Mouse (Mus musculus) forebrain, embryonic 12.5 days (tissue): ENCODE results near the gene Stn1. TPM values are rescaled to one million over a fixed set of nuclear protein-coding genes. Genes with fewer than 3 reads are reported as not detected.

Experiments used
- ATAC-seq: fragments of 200-750 bp; cut with Nextera tagmentation; 2 replicates; pipeline ENCODE4 v1.8.0; 2017; ENCODE audit warnings: moderate TSS enrichment; ENCODE audit not compliant: low FRiP score
- H3K27ac ChIP-seq: fragments of 300-500 bp; sonication (generic); 2 replicates; pipeline ENCODE4 v1.5.1; 2016; ENCODE audit warnings: mild to moderate bottlenecking
- H3K27me3 ChIP-seq: fragments of 300-500 bp; sonication (generic); 2 replicates; pipeline ENCODE4 v1.6.1; 2016; ENCODE audit warnings: mild to moderate bottlenecking
- H3K36me3 ChIP-seq: fragments of 300-500 bp; sonication (generic); replicated peaks from 2 replicates; pipeline ENCODE4 v1.6.1; 2016; ENCODE audit warnings: mild to moderate bottlenecking
- H3K4me1 ChIP-seq: fragments of 300-500 bp; sonication (generic); 2 replicates; pipeline ENCODE4 v1.6.1; 2016
- H3K4me2 ChIP-seq: fragments of 300-500 bp; sonication (generic); 2 replicates; pipeline ENCODE4 v1.6.1; 2016; ENCODE audit warnings: mild to moderate bottlenecking, moderate library complexity
- H3K4me3 ChIP-seq: fragments of 300-500 bp; sonication (generic); replicated peaks from 2 replicates; pipeline ENCODE4 v1.5.1; 2016; ENCODE audit warnings: mild to moderate bottlenecking
- H3K9ac ChIP-seq: fragments of 300-500 bp; sonication (generic); 2 replicates; pipeline ENCODE4 v1.6.1; 2016; ENCODE audit warnings: mild to moderate bottlenecking
- H3K9me3 ChIP-seq: fragments of 300-500 bp; sonication (generic); 2 replicates; pipeline ENCODE4 v1.6.1; 2016
- WGBS: fragments of 180-500 bp; shearing (Covaris S2); methylation state at CpG from one replicate; pipeline ENCODE4 v1.1.7; 2016; 5-methylcytosine and 5-hydroxymethylcytosine counted together
- polyA plus RNA-seq: library from polyadenylated mRNA; unstranded; fragments of >200 nt; fragmentation: Nextera tagmentation; extraction: Ambion mirVana; gene quantifications from 2 replicates; pipeline ENCODE4 v1.2.1, GENCODE M21; 2016

Stn1 gene
- polyA plus RNA-seq, 1 experiment from 2014 or later, result 45.3 TPM

GRCm38 (mm10) chr19:47536521-47537299 lies 597 bp downstream of the Stn1 start:
- H3K9ac ChIP-seq, result peak overlapping the region; percentile 62
- peaks cover 11% of the 10 kb centered on the region for H3K36me3 ChIP-seq
- ATAC-seq, result peak; percentile 97
- peaks cover 14% of the 10 kb centered on the region for H3K4me1 ChIP-seq
- H3K9me3 ChIP-seq, result no peaks in the 10 kb centered on the region
- H3K27me3 ChIP-seq, result no peaks in the 10 kb centered on the region
- WGBS, result 4% methylated on average over 39 of the region's 39 CpGs
- H3K27ac ChIP-seq, result peak overlapping the region; percentile 54
- H3K4me3 ChIP-seq, result peak overlapping the region; percentile 52
- H3K4me2 ChIP-seq, result peak overlapping the region; percentile 68

GRCm38 (mm10) chr19:47534131-47534530 lies 3.2 kb downstream of the Stn1 start:
- no peaks in the 10 kb centered on the region for H3K9me3 ChIP-seq
- H3K4me1 ChIP-seq, result peaks cover 14% of the 10 kb centered on the region
- 75% methylated on average over 1 of the region's 1 CpGs for WGBS
- H3K4me2 ChIP-seq, result no peak overlapping the region
- H3K27ac ChIP-seq, result no peak overlapping the region
- H3K36me3 ChIP-seq, result peaks cover 19% of the 10 kb centered on the region
- no peaks in the 10 kb centered on the region for H3K27me3 ChIP-seq
- H3K9ac ChIP-seq, result no peak overlapping the region
- no peak overlapping the region for H3K4me3 ChIP-seq
- ATAC-seq, result no peak

- Histone ChIP-seq H3K36me3 (peaks cover 22% of the 10 kb centered on the region), H3K4me3 (no peak overlapping the region), H3K27ac (no peak overlapping the region), H3K9me3 (no peaks in the 10 kb centered on the region), H3K27me3 (no peaks in the 10 kb centered on the region), H3K4me1 (peaks cover 9% of the 10 kb centered on the region), H3K4me2 (no peak overlapping the region), H3K9ac (no peak overlapping the region)
- ATAC-seq, result no peak
- WGBS, result 86% methylated on average over 3 of the region's 3 CpGs
Observed at GRCm38 (mm10) chr19:47532449-47532848, 4.9 kb downstream of the Stn1 start.

GRCm38 (mm10) chr19:47531309-47531708 lies 6.0 kb downstream of the Stn1 start:
- Histone ChIP-seq H3K36me3 (peaks cover 32% of the 10 kb centered on the region), H3K4me1 (peaks cover 4% of the 10 kb centered on the region; the same call in 1 of the 2 replicates), H3K27me3 (no peaks in the 10 kb centered on the region), H3K27ac (no peak overlapping the region), H3K9ac (no peak overlapping the region), H3K4me2 (no peak overlapping the region), H3K9me3 (no peaks in the 10 kb centered on the region), H3K4me3 (no peak overlapping the region)
- WGBS, result 88% methylated on average over 5 of the region's 5 CpGs
- no peak for ATAC-seq

- H3K4me3 ChIP-seq, result no peak overlapping the region
- no peaks in the 10 kb centered on the region for H3K4me1 ChIP-seq
- H3K27ac ChIP-seq, result no peak overlapping the region
- no peak overlapping the region for H3K9ac ChIP-seq
- no peaks in the 10 kb centered on the region for H3K9me3 ChIP-seq
- no peak for ATAC-seq
- 84% methylated on average over 21 of the region's 21 CpGs for WGBS
- peaks cover 54% of the 10 kb centered on the region for H3K36me3 ChIP-seq
- H3K27me3 ChIP-seq, result no peaks in the 10 kb centered on the region
- no peak overlapping the region for H3K4me2 ChIP-seq
Observed at GRCm38 (mm10) chr19:47526239-47526986, 10.9 kb downstream of the Stn1 start.

- Histone ChIP-seq H3K27ac (no peak overlapping the region), H3K9ac (no peak overlapping the region), H3K9me3 (no peaks in the 10 kb centered on the region), H3K4me3 (no peak overlapping the region), H3K36me3 (peaks cover 50% of the 10 kb centered on the region), H3K4me2 (no peak overlapping the region), H3K27me3 (no peaks in the 10 kb centered on the region), H3K4me1 (0 out of 2 replicates have a peak, but pooled peaks cover 3% of the 10 kb centered on the region)
- WGBS, result 94% methylated on average over 8 of the region's 8 CpGs
- no peak for ATAC-seq
Observed at GRCm38 (mm10) chr19:47524905-47525304, 12.4 kb downstream of the Stn1 start.

- WGBS, result 87% methylated on average over 5 of the region's 5 CpGs
- no peak overlapping the region for H3K27ac ChIP-seq
- H3K4me3 ChIP-seq, result no peak overlapping the region
- no peak for ATAC-seq
- H3K9me3 ChIP-seq, result no peaks in the 10 kb centered on the region
- H3K36me3 ChIP-seq, result peaks cover 38% of the 10 kb centered on the region
- no peaks in the 10 kb centered on the region for H3K27me3 ChIP-seq
- H3K4me1 ChIP-seq, result 0 out of 2 replicates have a peak, but pooled peaks cover 3% of the 10 kb centered on the region
- H3K9ac ChIP-seq, result no peak overlapping the region
- H3K4me2 ChIP-seq, result no peak overlapping the region
Observed at GRCm38 (mm10) chr19:47521403-47521802, 15.9 kb downstream of the Stn1 start.

GRCm38 (mm10) chr19:47519163-47519893 lies 18.0 kb downstream of the Stn1 start:
- H3K4me2 ChIP-seq, result no peak overlapping the region
- H3K4me1 ChIP-seq, result 0 out of 2 replicates have a peak, but pooled peaks cover 3% of the 10 kb centered on the region
- H3K9me3 ChIP-seq, result no peaks in the 10 kb centered on the region
- no peaks in the 10 kb centered on the region for H3K27me3 ChIP-seq
- H3K27ac ChIP-seq, result no peak overlapping the region
- ATAC-seq, result no peak
- H3K36me3 ChIP-seq, result peaks cover 49% of the 10 kb centered on the region
- H3K4me3 ChIP-seq, result no peak overlapping the region
- WGBS, result 90% methylated on average over 8 of the region's 8 CpGs
- no peak overlapping the region for H3K9ac ChIP-seq

- whole genome bisulfite sequencing, result 83% methylated on average over 24 of the region's 24 CpGs
- 0 out of 2 replicates have a peak, but pooled peaks cover 3% of the 10 kb centered on the region for H3K4me1 ChIP-seq
- no peak for ATAC-seq
- no peak overlapping the region for H3K4me3 ChIP-seq
- no peak overlapping the region for H3K27ac ChIP-seq
- H3K9me3 ChIP-seq, result no peaks in the 10 kb centered on the region
- no peak overlapping the region for H3K4me2 ChIP-seq
- no peaks in the 10 kb centered on the region for H3K27me3 ChIP-seq
- no peak overlapping the region for H3K9ac ChIP-seq
- H3K36me3 ChIP-seq, result peaks cover 49% of the 10 kb centered on the region
Observed at GRCm38 (mm10) chr19:47518475-47519162, 18.7 kb downstream of the Stn1 start.

- ATAC-seq, result no peak
Observed at GRCm38 (mm10) chr19:47517570-47517969, 19.7 kb downstream of the Stn1 start.

GRCm38 (mm10) chr19:47516879-47517278 lies 20.4 kb downstream of the Stn1 start:
- Histone ChIP-seq H3K4me2 (no peak overlapping the region), H3K27ac (no peak overlapping the region)

More at GRCm38 (mm10) chr19:47517570-47517969, 19.7 kb downstream of the Stn1 start:
- Histone ChIP-seq H3K9ac (no peak overlapping the region), H3K4me1 (0 out of 2 replicates have a peak, but pooled peaks cover 3% of the 10 kb centered on the region), H3K9me3 (no peaks in the 10 kb centered on the region), H3K27ac (no peak overlapping the region), H3K4me2 (no peak overlapping the region), H3K36me3 (peaks cover 42% of the 10 kb centered on the region), H3K4me3 (no peak overlapping the region), H3K27me3 (no peaks in the 10 kb centered on the region)
- WGBS, result 80% methylated on average over 8 of the region's 8 CpGs

More at GRCm38 (mm10) chr19:47516879-47517278, 20.4 kb downstream of the Stn1 start:
- H3K4me1 ChIP-seq, result 0 out of 2 replicates have a peak, but pooled peaks cover 3% of the 10 kb centered on the region
- no peaks in the 10 kb centered on the region for H3K9me3 ChIP-seq
- peaks cover 35% of the 10 kb centered on the region for H3K36me3 ChIP-seq
- H3K4me3 ChIP-seq, result no peak overlapping the region
- no peak for ATAC-seq
- H3K9ac ChIP-seq, result no peak overlapping the region
- no peaks in the 10 kb centered on the region for H3K27me3 ChIP-seq
- WGBS, result 94% methylated on average over 12 of the region's 12 CpGs
